Mouse (Mus musculus): ENCODE measurements around the gene Pdxdc1.
"Not testable (repeated sequence)": the region's sequence is repeated elsewhere in the genome, so short reads cannot be mapped to it uniquely, and the experiment has no call there.

The Pdxdc1 gene

GRCm38 (mm10) chr16:13812152-13812551 is 90.8 kb downstream of the Pdxdc1 start:
- DNase-seq, result no peak

- DNase-seq, result no peak
Observed at GRCm38 (mm10) chr16:13808410-13808809, 94.5 kb downstream of the Pdxdc1 start.

- DNase-seq, result no peak
Observed at GRCm38 (mm10) chr16:13807616-13808015, 95.3 kb downstream of the Pdxdc1 start.

GRCm38 (mm10) chr16:13804666-13805065 is 98.3 kb downstream of the Pdxdc1 start:
- DNase-seq, result no peak

- no peak for DNase-seq
Observed at GRCm38 (mm10) chr16:13801231-13801630, 101.7 kb downstream of the Pdxdc1 start.

- DNase-seq, result no peak
Observed at GRCm38 (mm10) chr16:13796746-13797175, 106.2 kb downstream of the Pdxdc1 start.

GRCm38 (mm10) chr16:13793441-13793840 is 109.5 kb downstream of the Pdxdc1 start:
- DNase-seq, result not testable (repeated sequence)

GRCm38 (mm10) chr16:13785932-13786331 is 117.0 kb downstream of the Pdxdc1 start:
- no peak for DNase-seq
